Mouse (Mus musculus) G1E (cell line): ENCODE measurements around the gene Pkp4.

Experiments used
- CTCF ChIP-seq: IDR thresholded peaks from 2 replicates; pipeline ENCODE4 v1.5.1; 2012; ENCODE audit warnings: low read depth, low read length, inconsistent platforms, mixed read lengths
- GATA1 ChIP-seq: IDR thresholded peaks from 2 replicates; pipeline ENCODE4 v1.6.1; 2012; ENCODE audit warnings: borderline replicate concordance, low read length, inconsistent platforms, mixed read lengths
- POLR2AphosphoS5 ChIP-seq: IDR thresholded peaks from 2 replicates; pipeline ENCODE4 v1.6.1; 2012; ENCODE audit warnings: low read depth, low read length, inconsistent platforms; ENCODE audit not compliant: insufficient replicate concordance

DNA sequence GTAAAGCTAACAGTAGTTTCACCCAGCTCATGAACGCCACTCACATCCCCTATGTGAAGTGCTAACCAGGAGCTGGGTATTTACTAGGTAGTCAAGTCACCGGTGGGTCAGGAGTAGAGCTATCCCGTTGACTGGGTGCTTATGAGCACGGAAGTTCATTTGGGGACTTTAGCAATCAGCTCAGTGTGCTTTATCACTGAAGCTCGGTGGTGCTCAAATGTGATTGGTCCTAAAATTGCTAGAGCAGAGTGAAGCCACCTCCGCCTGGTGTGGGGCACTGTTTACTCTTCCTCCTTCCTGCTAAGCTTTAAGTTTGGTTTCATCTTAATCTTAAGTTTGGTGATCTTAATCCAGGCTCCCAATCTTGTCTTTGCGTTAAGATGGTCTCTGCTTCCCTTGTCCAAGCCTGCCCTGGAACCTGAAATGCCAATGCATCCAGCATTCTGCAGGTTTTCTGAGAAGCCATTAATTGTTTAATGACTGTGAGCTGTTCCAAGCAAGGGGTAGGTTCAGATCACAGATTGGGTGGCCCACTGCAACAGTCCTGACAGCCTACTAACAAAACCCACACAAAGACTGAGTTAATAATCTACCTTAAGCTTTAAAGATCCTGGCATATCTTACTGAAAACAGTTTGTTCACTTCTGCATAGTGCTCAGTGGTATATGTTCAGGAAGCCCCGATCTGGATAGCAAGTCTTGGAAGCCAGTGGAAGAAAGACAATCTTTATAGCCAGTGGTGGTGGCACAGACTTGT is 67.0 kb downstream of the Pkp4 start:
- TF ChIP-seq POLR2AphosphoS5 = no peak
- no peak for TF ChIP-seq CTCF
- TF ChIP-seq GATA1 = no peak
